ENCODE assay signal across 8 mouse cellular contexts in the genomic region with DNA sequence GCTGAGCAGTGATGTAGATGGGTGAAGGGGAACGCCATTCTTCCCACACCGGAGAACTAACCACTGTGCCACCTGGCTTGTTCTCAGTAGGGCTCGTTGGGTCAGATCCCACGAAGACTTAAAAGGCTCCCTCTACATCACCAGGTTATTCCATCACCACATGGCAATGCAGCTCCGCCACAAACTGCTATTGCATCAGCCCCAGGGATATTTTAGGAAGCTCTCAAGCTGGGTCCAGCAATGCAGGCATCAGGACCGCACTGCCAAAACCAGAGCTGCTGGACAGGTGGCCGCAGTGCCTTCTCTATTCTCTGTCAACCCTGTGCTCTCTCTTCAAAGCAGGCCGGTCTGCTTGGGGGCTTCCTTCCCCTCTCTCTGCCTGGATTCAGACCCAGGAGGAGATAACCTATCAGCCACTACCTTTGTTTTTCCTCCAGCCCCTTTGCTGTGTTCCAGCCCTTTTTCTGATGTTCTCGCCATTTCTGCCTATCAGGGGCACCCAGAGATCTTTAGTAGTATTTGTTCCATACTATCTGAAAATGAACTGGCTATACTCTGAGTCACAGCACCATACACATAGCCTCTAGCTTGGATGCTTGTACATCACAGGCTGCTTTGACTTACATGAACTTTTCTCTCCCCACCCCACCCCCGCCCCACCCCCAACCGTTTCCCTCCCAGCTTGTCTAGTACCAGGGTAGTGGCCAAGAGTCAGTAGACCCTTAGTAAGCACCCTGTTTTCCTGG.
DNase-seq lines count a peak whose midpoint lies in the region; ATAC-seq and TF ChIP-seq lines count a peak whose summit lies in the region.

No protein-coding gene starts in this region.

- H3K4me3 ChIP-seq in kidney, postnatal 0 days (replicated peaks; ENCODE audit: low read depth, low read length), result no peak overlapping the region
- no peak overlapping the region for H3K4me3 ChIP-seq in heart, adult 2 months
- no peak overlapping the region for H3K4me3 ChIP-seq in limb, embryonic 14.5 days (replicated peaks; ENCODE audit: low read length)
- no peak overlapping the region for H3K4me3 ChIP-seq in neural tube, embryonic 12.5 days

- H3K4me1 ChIP-seq in kidney, postnatal 0 days (replicated peaks; ENCODE audit: insufficient read depth, low read length), result peaks cover 26% of the 10 kb centered on the region
- H3K4me1 ChIP-seq in heart, adult 2 months (ENCODE audit: control insufficient read depth, insufficient read depth, low read length), result peaks cover 9% of the 10 kb centered on the region
- peaks cover 64% of the 10 kb centered on the region for H3K4me1 ChIP-seq in limb, embryonic 14.5 days (ENCODE audit: control insufficient read depth, insufficient read depth, low read length)
- peaks cover 42% of the 10 kb centered on the region for H3K4me1 ChIP-seq in neural tube, embryonic 12.5 days

- WGBS in kidney, postnatal 0 days, result 68% methylated on average over 11 of the region's 11 CpGs
- WGBS in heart, adult 2 months, result 52% methylated on average over 11 of the region's 11 CpGs
- 52% methylated on average over 11 of the region's 11 CpGs for WGBS in limb, embryonic 14.5 days
- WGBS in neural tube, embryonic 12.5 days, result 53% methylated on average over 11 of the region's 11 CpGs

- H3K9me3 ChIP-seq in kidney, postnatal 0 days (replicated peaks; ENCODE audit: low read length), result no peaks in the 10 kb centered on the region
- no peaks in the 10 kb centered on the region for H3K9me3 ChIP-seq in limb, embryonic 14.5 days (ENCODE audit: control insufficient read depth, low read length)
- H3K9me3 ChIP-seq in neural tube, embryonic 12.5 days, result no peaks in the 10 kb centered on the region

- no peak for TF ChIP-seq POLR2A in heart, adult 2 months (IDR thresholded peaks at IDR 0.05; ENCODE audit: insufficient read depth, low read depth, low read length)
- TF ChIP-seq POLR2A in limb, embryonic 14.5 days (IDR thresholded peaks at IDR 0.05; ENCODE audit: borderline replicate concordance, extremely low read depth, insufficient read depth, insufficient read length), result no peak

- peak overlapping the region; percentile 84; the same call in 1 of the 2 replicates for H3K4me2 ChIP-seq in kidney, postnatal 0 days (ENCODE audit: low read length)
- H3K4me2 ChIP-seq in limb, embryonic 14.5 days (replicated peaks; ENCODE audit: low read depth, low read length, severe bottlenecking), result no peak overlapping the region; the same call in 1 of the 2 replicates
- 0 out of 2 replicates have a peak overlapping the region, but pooled peaks have one; percentile 0 for H3K4me2 ChIP-seq in neural tube, embryonic 12.5 days (replicated peaks)

- no peak overlapping the region for H3K9ac ChIP-seq in kidney, postnatal 0 days (ENCODE audit: low read depth, low read length)
- no peak overlapping the region for H3K9ac ChIP-seq in heart, adult 2 months (ENCODE audit: low read depth, low read length)
- no peak overlapping the region for H3K9ac ChIP-seq in limb, embryonic 14.5 days (ENCODE audit: low read depth, low read length, severe bottlenecking)
- H3K9ac ChIP-seq in neural tube, embryonic 12.5 days, result no peak overlapping the region

- H3K27ac ChIP-seq in kidney, postnatal 0 days, result peak overlapping the region; percentile 100
- peak overlapping the region; percentile 96 for H3K27ac ChIP-seq in heart, adult 2 months
- H3K27ac ChIP-seq in limb, embryonic 14.5 days (replicated peaks; ENCODE audit: low read depth, low read length), result peak overlapping the region; percentile 99
- H3K27ac ChIP-seq in neural tube, embryonic 12.5 days, result 0 out of 2 replicates have a peak overlapping the region, but pooled peaks have one; percentile 93

- H3K36me3 ChIP-seq in kidney, postnatal 0 days (ENCODE audit: insufficient read depth, low read length), result no peaks in the 10 kb centered on the region
- H3K36me3 ChIP-seq in heart, adult 2 months (ENCODE audit: control insufficient read depth, insufficient read depth, low read length), result peaks cover 4% of the 10 kb centered on the region
- H3K36me3 ChIP-seq in limb, embryonic 14.5 days (ENCODE audit: control insufficient read depth, insufficient read depth, low read length), result no peaks in the 10 kb centered on the region
- no peaks in the 10 kb centered on the region for H3K36me3 ChIP-seq in neural tube, embryonic 12.5 days

- intact Hi-C loops in heart, adult 2 months (cut with DNase I), result no loop called here

- ATAC-seq in kidney, postnatal 0 days (replicated peaks; ENCODE audit: low FRiP score, low read depth), result no peak
- ATAC-seq in limb, embryonic 14.5 days (ENCODE audit: low FRiP score, low read depth), result no peak
- ATAC-seq in neural tube, embryonic 12.5 days (ENCODE audit: low FRiP score, low read depth), result no peak
- ATAC-seq in erythroblast, adult 5-6 weeks (replicated peaks; ENCODE audit: low FRiP score, poor library complexity, severe bottlenecking), result no peak

- 0 out of 2 replicates have a peak, but pooled peaks have one; percentile 36 for TF ChIP-seq EP300 in heart, adult 2 months (IDR thresholded peaks at IDR 0.05; ENCODE audit: insufficient read depth, low read depth, low read length)

- H3K79me2 ChIP-seq in heart, adult 2 months (replicated peaks; ENCODE audit: control insufficient read depth, insufficient read depth, low read length), result no peaks in the 10 kb centered on the region

- no peak for DNase-seq in kidney, postnatal 0 days (ENCODE audit: low spot score)
- DNase-seq in kidney, adult 9 months, result no peak
- peak; percentile 24 to 31 for DNase-seq in cerebellum, postnatal 10 days
- peak; percentile 46 to 73 for DNase-seq in heart, adult 2 months
- DNase-seq in limb, embryonic 14.5 days (ENCODE audit: low spot score), result no peak
- DNase-seq in frontal cortex, postnatal 36 days (ENCODE audit: low spot score in 2 of 2), result no peak

- no peak for TF ChIP-seq CTCF in kidney, postnatal 0 days (IDR thresholded peaks at IDR 0.05; ENCODE audit: low read depth)
- TF ChIP-seq CTCF in heart, adult 2 months (IDR thresholded peaks at IDR 0.05), result 0 out of 2 replicates have a peak, but pooled peaks have one; percentile 19

- H3K27me3 ChIP-seq in kidney, postnatal 0 days (ENCODE audit: insufficient read depth, low read length), result no peaks in the 10 kb centered on the region
- no peaks in the 10 kb centered on the region for H3K27me3 ChIP-seq in heart, adult 2 months (ENCODE audit: control insufficient read depth, insufficient read depth, low read length)
- no peaks in the 10 kb centered on the region for H3K27me3 ChIP-seq in limb, embryonic 14.5 days (ENCODE audit: control insufficient read depth, insufficient read depth, low read length)
- H3K27me3 ChIP-seq in neural tube, embryonic 12.5 days (replicated peaks), result no peaks in the 10 kb centered on the region

Comparison
In these comparisons a context has a peak if more than half of its experiments do, and no peak if none do; other contexts are left out.
1. DNase-seq: peak in cerebellum, postnatal 10 days (2 of 2) and heart, adult 2 months (2 of 2); none in kidney, postnatal 0 days (single experiment), kidney, adult 9 months (single experiment), limb, embryonic 14.5 days (single experiment) and frontal cortex, postnatal 36 days (0 of 2).
2. Peak in every context shown above with its lines, with median percentiles within 50 percentile points of each other: H3K27ac ChIP-seq.